Mouse (Mus musculus): ENCODE results near the gene Vmn1r129. TPM values are rescaled to one million over a fixed set of nuclear protein-coding genes. Genes with fewer than 3 reads are reported as not detected.
"Not testable (repeated sequence)": the region's sequence is repeated elsewhere in the genome, so short reads cannot be mapped to it uniquely, and the experiment has no call there.

The Vmn1r129 gene
- polyA plus RNA-seq (2016; fragmentation: Nextera tagmentation; extraction: Ambion mirVana) = not detected in 2 replicates

DNA sequence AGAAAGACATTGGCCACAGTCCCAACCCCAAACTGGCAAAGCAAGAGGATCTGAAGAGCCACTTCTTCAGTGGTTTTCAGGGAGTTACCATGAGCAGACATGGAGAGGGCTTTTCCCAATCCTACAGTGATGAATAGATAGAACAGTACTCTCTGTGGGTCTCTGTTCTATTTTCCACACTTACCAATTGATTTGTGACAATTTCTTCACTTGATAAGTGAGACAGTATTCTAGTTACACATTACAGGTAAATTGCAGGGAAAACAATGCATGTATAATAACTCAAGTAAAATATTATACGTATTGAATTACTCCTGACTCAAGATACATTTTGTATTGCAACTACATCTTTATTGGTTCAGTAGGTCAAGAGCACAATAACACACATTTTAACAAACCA lies at the start of gene Vmn1r129:
Vmn1r129 (minus strand) TSS at position 101 of the 400 bp plus-strand sequence.
- not testable (repeated sequence) for H3K36me3 ChIP-seq; DNase-seq (ENCODE audit: low spot score)

DNA sequence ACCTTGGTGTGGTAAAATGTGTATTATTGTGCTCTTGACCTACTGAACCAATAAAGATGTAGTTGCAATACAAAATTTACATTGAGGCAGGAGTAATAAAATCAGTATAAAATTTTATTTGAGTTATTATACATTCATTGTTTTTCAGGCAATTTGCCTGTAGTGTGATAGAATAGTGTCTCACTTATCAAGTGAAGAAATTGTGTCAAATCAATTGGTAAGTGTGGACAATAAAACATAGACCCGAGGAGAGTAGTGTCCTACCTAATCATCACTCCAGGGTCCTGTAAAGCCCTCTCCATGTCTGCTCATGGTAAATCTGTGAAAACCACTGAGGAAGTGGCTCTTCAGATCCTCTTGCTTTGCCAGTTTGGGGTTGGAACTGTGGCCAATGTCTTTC lies 12.0 kb downstream of the Vmn1r129 start, which contains the start of gene Vmn1r128:
Vmn1r128 (plus strand) TSS at position 301 of the 400 bp plus-strand sequence.
- H3K4me1 ChIP-seq (replicated peaks); H3K36me3 ChIP-seq; H3K27ac ChIP-seq; DNase-seq (ENCODE audit: low spot score); H3K4me3 ChIP-seq; H3K9me3 ChIP-seq; H3K27me3 ChIP-seq (ENCODE audit: insufficient read depth, poor library complexity, severe bottlenecking): not testable (repeated sequence)
- WGBS = 82% methylated on average over 1 of the region's 1 CpGs

More for the DNA sequence above, at the start of gene Vmn1r129:
- H3K9me3 ChIP-seq; H3K4me1 ChIP-seq (replicated peaks); H3K27me3 ChIP-seq (ENCODE audit: insufficient read depth, poor library complexity, severe bottlenecking); H3K4me3 ChIP-seq; H3K27ac ChIP-seq: not testable (repeated sequence)
- WGBS = no CpG with 5 or more reads among the region's 1 CpGs

DNA sequence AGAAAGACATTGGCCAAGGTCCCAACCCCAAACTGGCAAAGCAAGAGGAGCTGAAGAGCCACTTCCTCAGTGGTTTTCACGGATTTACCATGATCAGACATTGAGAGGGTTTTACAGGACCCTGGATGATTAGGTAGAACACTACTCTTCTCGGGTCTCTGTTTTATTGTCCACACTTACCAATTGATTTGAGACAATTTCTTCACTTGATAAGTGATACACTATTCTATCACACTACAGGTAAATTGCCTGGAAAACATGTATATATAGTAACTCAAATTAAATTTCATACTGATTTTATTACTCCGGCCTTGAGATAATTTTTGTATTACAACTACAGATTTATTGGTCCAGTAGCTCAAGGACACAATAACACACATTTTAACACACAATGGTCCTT lies 41.3 kb downstream of the Vmn1r129 start, which contains the start of gene Vmn1r127:
Vmn1r127 (minus strand) TSS at position 101 of the 400 bp plus-strand sequence.
- H3K4me1 ChIP-seq (replicated peaks); H3K27ac ChIP-seq; H3K4me3 ChIP-seq; H3K9me3 ChIP-seq; H3K36me3 ChIP-seq; DNase-seq (ENCODE audit: low spot score); H3K27me3 ChIP-seq (ENCODE audit: insufficient read depth, poor library complexity, severe bottlenecking): not testable (repeated sequence)
- WGBS = no CpG with 5 or more reads among the region's 3 CpGs

Other genes starting within 250 kb of the Vmn1r129 start
- gene Vmn1r122, start 227.2 kb downstream of the Vmn1r129 start, polyA plus RNA-seq (2016; fragmentation: Nextera tagmentation; extraction: Ambion mirVana) = not detected in 2 replicates
- gene Vmn1r123, start 199.1 kb downstream of the Vmn1r129 start, polyA plus RNA-seq (2016; fragmentation: Nextera tagmentation; extraction: Ambion mirVana) = not detected in 2 replicates
- not detected in 2 replicates for gene Gm5157, start 170.9 kb downstream of the Vmn1r129 start, polyA plus RNA-seq (2016; fragmentation: Nextera tagmentation; extraction: Ambion mirVana)
- gene Vmn1r124, start 100.7 kb downstream of the Vmn1r129 start, polyA plus RNA-seq (2016; fragmentation: Nextera tagmentation; extraction: Ambion mirVana) = not detected in 2 replicates
- not detected in 2 replicates for gene Vmn1r125, start 89.1 kb downstream of the Vmn1r129 start, polyA plus RNA-seq (2016; fragmentation: Nextera tagmentation; extraction: Ambion mirVana)
- gene Vmn1r126, start 59.8 kb downstream of the Vmn1r129 start, polyA plus RNA-seq (2016; fragmentation: Nextera tagmentation; extraction: Ambion mirVana) = not detected in 2 replicates
- gene Vmn1r127, start 41.4 kb downstream of the Vmn1r129 start, polyA plus RNA-seq (2016; fragmentation: Nextera tagmentation; extraction: Ambion mirVana) = not detected in 2 replicates
- gene Vmn1r128, start 11.9 kb downstream of the Vmn1r129 start, polyA plus RNA-seq (2016; fragmentation: Nextera tagmentation; extraction: Ambion mirVana) = not detected in 2 replicates
- gene Gm6882, start 71.5 kb upstream of the Vmn1r129 start, polyA plus RNA-seq (2016; fragmentation: Nextera tagmentation; extraction: Ambion mirVana) = not detected in 2 replicates
- not detected in 2 replicates for gene Vmn1r130, start 150.5 kb upstream of the Vmn1r129 start, polyA plus RNA-seq (2016; fragmentation: Nextera tagmentation; extraction: Ambion mirVana)
- gene Vmn1r131, start 184.8 kb upstream of the Vmn1r129 start, polyA plus RNA-seq (2016; fragmentation: Nextera tagmentation; extraction: Ambion mirVana) = not detected in 2 replicates

All from hindbrain, embryonic 10.5 days (tissue).